Mouse (Mus musculus) liver, adult (tissue): ENCODE measurements around the gene Grid2.

Experiments
- GATA4 ChIP-seq: IDR thresholded peaks from 2 replicates; pipeline ENCODE4 v1.6.1; 2014; ENCODE audit warnings: mild to moderate bottlenecking, low read length; ENCODE audit not compliant: insufficient replicate concordance

Gene Grid2

GRCm38 (mm10) chr6:64297633-64298032, 1042.0 kb downstream of the Grid2 start:
- no peak for TF ChIP-seq GATA4

GRCm38 (mm10) chr6:64304709-64305476, 1049.2 kb downstream of the Grid2 start:
- no peak for TF ChIP-seq GATA4

- no peak for TF ChIP-seq GATA4
Measured at GRCm38 (mm10) chr6:64308631-64309030, 1053.0 kb downstream of the Grid2 start.

- no peak for TF ChIP-seq GATA4
Measured at GRCm38 (mm10) chr6:64313132-64313531, 1057.5 kb downstream of the Grid2 start.

GRCm38 (mm10) chr6:64326936-64327335, 1071.3 kb downstream of the Grid2 start:
- no peak for TF ChIP-seq GATA4

GRCm38 (mm10) chr6:64327876-64328275, 1072.2 kb downstream of the Grid2 start:
- no peak for TF ChIP-seq GATA4

- no peak for TF ChIP-seq GATA4
Measured at GRCm38 (mm10) chr6:64398413-64399098, 1142.9 kb downstream of the Grid2 start.

- TF ChIP-seq GATA4 = no peak
Measured at GRCm38 (mm10) chr6:64427658-64428057, 1172.0 kb downstream of the Grid2 start.

GRCm38 (mm10) chr6:64428898-64429297, 1173.2 kb downstream of the Grid2 start:
- TF ChIP-seq GATA4 = no peak

GRCm38 (mm10) chr6:64448127-64448526, 1192.5 kb downstream of the Grid2 start:
- TF ChIP-seq GATA4 = no peak

- no peak for TF ChIP-seq GATA4
Measured at GRCm38 (mm10) chr6:64448864-64449355, 1193.2 kb downstream of the Grid2 start.

GRCm38 (mm10) chr6:64450770-64451169, 1195.1 kb downstream of the Grid2 start:
- no peak for TF ChIP-seq GATA4

GRCm38 (mm10) chr6:64479884-64480283, 1224.2 kb downstream of the Grid2 start:
- TF ChIP-seq GATA4 = no peak

GRCm38 (mm10) chr6:64480592-64480991, 1224.9 kb downstream of the Grid2 start:
- no peak for TF ChIP-seq GATA4

GRCm38 (mm10) chr6:64490313-64491067, 1234.8 kb downstream of the Grid2 start:
- TF ChIP-seq GATA4 = no peak
